ENCODE assay signal across 25 mouse cellular contexts in the genomic region with DNA sequence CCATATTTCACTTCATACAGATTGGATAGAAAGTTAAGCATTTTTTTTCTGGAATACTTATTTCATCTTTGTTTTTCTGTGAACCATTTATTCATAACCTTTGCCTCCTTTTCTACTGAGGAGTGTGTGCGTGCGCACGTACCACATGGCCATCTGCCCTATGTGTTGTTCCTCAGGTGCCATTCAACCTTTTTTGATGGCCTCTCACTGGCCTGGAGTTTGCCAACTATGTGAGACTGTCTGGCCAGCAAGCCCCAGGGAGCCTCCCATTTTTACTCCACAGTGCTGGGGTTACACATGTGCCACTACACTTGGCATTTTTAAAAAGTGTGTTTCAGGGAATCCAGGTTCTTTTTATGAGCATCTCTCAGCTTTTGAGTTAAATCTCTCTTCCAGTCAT.
"Had no signal": no experiment of that assay in that cellular context is flagged by ENCODE, and none has a peak within 500 bp of the region (broad histone marks: within the 10 kb centered on the region; RNA-seq: fewer than 3 reads in every experiment).

No protein-coding gene starts in this region.

- H3K4me1 ChIP-seq: heart, embryonic 10.5 days; heart, embryonic 12.5 days; hindbrain, embryonic 13.5 days; hindbrain, embryonic 15.5 days; kidney, embryonic 15.5 days; limb, embryonic 13.5 days; limb, embryonic 15.5 days; liver, embryonic 13.5 days; liver, embryonic 15.5 days had no signal

- H3K9me3 ChIP-seq: heart, embryonic 10.5 days; heart, embryonic 12.5 days; hindbrain, embryonic 13.5 days; hindbrain, embryonic 15.5 days; kidney, embryonic 15.5 days; limb, embryonic 13.5 days; limb, embryonic 15.5 days; liver, embryonic 13.5 days; liver, embryonic 15.5 days had no signal

- H3K4me3 ChIP-seq: heart, embryonic 10.5 days; heart, embryonic 12.5 days; hindbrain, embryonic 13.5 days; hindbrain, embryonic 15.5 days; kidney, embryonic 15.5 days; limb, embryonic 13.5 days; limb, embryonic 15.5 days; liver, embryonic 13.5 days; liver, embryonic 15.5 days had no signal

- DNase-seq: gastrocnemius, postnatal 10 days; gastrocnemius, postnatal 25 days; heart, adult 18-20 months; heart, postnatal 10 days; kidney, adult 11 months; kidney, adult 2 months; kidney, adult 9 months; kidney, postnatal 14 days; kidney, postnatal 36 days; layer of hippocampus, adult 9-11 months; layer of hippocampus, postnatal 36 days; left cerebral cortex, postnatal 4 days; liver, embryonic 13.5 days had no signal

- ATAC-seq: hindbrain, postnatal 0 days; intestine, embryonic 16.5 days had no signal

- H3K36me3 ChIP-seq: liver, embryonic 13.5 days; liver, embryonic 15.5 days had no signal

- H3K27ac ChIP-seq: heart, embryonic 10.5 days; hindbrain, embryonic 13.5 days; hindbrain, embryonic 15.5 days; hindbrain, postnatal 0 days; kidney, embryonic 15.5 days; kidney, postnatal 0 days; limb, embryonic 13.5 days; limb, embryonic 15.5 days; liver, embryonic 13.5 days; liver, embryonic 15.5 days had no signal

- H3K27me3 ChIP-seq: heart, embryonic 12.5 days; hindbrain, embryonic 13.5 days; hindbrain, embryonic 15.5 days; kidney, embryonic 15.5 days; limb, embryonic 13.5 days; limb, embryonic 15.5 days; liver, embryonic 13.5 days; liver, embryonic 15.5 days had no signal

- H3K4me2 ChIP-seq: heart, embryonic 12.5 days; hindbrain, embryonic 13.5 days; hindbrain, embryonic 15.5 days; kidney, embryonic 15.5 days; limb, embryonic 13.5 days; limb, embryonic 15.5 days; liver, embryonic 11.5 days; liver, embryonic 13.5 days; liver, embryonic 15.5 days had no signal

- H3K9ac ChIP-seq: heart, embryonic 12.5 days; hindbrain, embryonic 13.5 days; hindbrain, embryonic 15.5 days; kidney, embryonic 15.5 days; limb, embryonic 13.5 days; limb, embryonic 15.5 days; liver, embryonic 13.5 days; liver, embryonic 15.5 days had no signal
